Mouse (Mus musculus): Measurements from ENCODE around the gene Gm17482.

- no peak for TF ChIP-seq CTCF (IDR thresholded peaks at IDR 0.05; ENCODE audit: extremely low read depth, insufficient read depth, low read length)
- no peak for TF ChIP-seq POLR2A (IDR thresholded peaks at IDR 0.05; ENCODE audit: extremely low read depth, insufficient read depth, low read length)
Observed at GRCm38 (mm10) chr6:115274705-115275104, 47.6 kb downstream of the Gm17482 start.

Measured in cortical plate, adult 2 months (tissue).